Mouse (Mus musculus) kidney, adult 11 months (tissue): ENCODE measurements around the gene Abca2.

Experiments used
- DNase-seq: peaks from one replicate; pipeline ENCODE4 v3.0.0; 2022

Gene Abca2

DNA sequence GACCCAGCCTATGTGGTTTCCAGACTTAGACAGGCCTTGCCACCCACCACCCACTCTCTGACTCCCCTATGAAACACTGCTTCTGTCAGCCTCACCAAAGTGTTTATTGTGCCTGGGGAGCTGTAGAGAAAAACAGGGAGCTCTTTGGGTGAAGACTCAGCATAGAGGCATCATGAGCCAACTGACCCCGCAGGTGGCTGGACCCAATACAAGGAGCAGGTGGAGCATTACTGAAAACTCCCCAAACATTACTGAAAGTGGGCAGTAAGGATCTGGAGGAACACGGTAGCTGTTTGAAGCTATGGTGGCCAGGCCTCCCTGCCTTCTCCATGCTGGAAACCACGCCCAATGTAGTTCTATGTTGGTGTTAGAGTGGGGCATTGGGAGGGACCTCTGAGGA lies 35.1 kb downstream of the Abca2 start:
- DNase-seq: no peak

DNA sequence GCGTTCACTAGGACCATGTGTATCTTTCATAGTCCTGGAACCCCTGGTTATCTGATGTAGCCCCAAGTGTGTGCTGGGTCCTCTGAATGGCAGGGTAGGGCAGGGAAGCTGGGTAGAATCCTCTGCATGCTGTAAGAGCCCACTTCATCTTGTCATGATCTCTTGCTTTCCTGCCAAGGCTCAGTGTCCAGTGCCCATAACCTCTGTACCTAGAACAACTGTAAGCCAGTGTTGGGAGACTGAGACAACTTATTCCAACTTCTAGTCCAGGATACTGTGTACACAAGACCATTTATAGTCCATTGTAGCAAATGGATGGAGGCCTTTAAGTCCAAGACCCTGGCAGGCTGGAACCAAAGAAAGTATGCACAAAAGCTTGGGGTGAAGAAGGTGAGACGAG lies 36.8 kb downstream of the Abca2 start:
- no peak for DNase-seq

DNA sequence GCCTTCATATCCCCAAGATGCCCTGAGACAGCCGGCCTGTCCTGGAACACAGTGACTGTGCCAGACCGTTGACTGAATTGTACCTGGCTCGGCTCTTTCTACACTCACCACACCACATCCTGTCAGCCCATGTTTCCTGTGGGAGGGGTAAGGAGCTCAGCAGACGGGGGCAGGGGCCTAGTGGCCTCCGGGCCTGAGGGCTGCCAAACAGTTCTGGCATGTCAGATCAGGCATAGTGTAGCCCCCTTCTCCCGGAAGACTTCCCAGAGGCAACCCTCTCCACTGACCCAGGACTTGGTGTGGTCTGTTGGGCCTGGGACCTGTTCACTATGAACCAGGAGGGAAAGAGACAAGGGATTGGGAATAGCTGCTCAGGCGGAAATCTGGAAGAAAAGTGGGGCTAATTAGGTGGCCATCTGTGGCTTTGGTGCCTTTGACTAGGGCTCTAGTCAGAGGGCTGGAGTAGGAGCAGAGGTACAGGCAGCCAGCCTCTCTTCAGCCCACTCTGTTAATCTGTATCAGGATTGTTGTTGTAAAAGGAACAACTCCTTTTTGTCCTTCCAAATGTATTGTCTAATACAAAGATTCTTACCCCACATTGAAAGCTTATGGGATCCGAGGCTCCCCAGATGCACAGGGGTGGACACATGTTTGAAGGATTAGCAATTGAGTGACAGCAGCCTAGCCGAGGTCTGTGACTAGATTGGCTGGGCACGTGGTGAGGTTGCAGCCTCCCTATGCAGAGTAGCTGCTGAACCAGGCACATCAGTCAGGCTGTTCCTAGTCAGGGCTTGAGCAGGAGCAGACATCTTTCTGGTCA lies 37.5 kb downstream of the Abca2 start:
- DNase-seq: no peak

DNA sequence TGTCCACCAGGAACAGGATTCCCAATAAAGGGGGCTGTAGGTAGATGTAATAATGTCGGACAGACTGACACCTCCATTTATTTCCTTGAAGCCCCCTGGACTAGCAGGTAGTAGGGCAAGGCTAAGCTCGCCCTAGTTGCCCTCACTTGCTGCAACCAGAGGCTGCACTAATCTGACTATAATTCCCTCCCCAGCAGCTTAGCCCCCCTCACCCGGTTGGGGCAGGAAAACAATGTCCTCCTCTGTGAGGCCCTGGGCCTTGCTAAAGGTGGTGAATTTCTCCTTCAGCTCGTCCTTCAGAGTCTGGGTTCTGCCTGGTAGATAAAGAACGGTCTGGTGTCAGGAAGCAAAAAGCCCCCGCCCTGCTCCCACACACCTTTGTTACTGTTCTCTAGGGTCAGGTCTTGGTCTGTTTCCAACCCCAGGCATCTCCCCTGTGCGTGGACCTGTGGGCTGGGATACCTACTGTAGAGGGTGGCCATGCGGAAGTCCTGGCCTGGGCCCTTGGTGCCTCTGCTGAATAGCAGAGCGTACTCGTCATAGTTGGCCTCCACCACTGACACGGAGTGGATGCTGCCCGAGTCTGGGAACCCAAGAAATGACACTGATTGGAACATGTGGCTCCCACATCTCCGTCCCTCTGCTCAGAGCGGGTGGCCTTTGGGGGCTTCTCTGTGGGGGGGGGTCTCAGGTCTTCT lies 39.3 kb downstream of the Abca2 start:
- no peak for DNase-seq

DNA sequence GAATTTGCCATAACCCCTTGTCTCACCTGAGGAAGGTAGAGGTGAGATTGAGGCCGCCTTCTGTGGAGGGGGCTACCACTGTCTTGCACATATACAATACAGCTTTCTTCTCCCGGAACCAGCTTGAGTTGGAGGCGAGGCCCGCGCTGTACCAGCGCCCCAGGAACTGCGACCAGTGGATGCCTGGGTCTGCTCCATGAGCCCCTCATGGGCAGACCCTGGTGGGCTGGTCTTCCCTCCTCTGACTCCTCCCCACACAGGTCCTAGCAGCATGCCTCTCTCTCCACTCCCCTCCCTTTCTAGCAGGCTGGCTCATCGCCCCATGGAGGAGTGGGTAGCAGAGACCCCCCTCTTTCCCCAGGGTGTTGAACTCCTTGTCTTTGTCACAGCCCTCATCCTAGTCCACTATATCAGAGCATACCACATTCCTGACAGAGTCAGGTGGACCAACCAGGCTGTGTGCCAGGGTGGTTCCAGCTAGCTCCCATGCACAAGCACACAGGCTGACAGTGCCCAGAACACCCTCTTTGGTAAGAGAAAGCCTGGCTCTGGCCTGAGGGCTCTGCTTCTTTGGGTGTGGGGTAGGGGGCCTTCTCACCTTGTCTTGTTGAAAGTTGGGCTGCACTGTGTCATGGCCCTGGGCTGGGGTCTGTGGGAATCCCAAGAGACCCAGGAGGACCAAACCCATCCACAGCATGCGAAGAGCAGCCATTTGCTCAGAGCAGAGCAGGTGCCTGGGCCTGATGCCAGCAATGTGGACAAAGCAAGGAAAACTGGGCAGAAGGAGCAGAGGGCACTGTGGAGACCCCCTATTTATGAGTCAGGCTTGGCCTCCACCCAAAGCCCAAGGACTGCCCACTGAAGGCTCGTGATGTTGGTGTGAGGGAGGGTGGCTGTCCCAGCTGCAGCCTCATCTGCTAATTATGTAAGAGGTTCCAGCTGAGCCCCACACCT lies 40.7 kb downstream of the Abca2 start:
- peak; percentile 71 for DNase-seq

DNA sequence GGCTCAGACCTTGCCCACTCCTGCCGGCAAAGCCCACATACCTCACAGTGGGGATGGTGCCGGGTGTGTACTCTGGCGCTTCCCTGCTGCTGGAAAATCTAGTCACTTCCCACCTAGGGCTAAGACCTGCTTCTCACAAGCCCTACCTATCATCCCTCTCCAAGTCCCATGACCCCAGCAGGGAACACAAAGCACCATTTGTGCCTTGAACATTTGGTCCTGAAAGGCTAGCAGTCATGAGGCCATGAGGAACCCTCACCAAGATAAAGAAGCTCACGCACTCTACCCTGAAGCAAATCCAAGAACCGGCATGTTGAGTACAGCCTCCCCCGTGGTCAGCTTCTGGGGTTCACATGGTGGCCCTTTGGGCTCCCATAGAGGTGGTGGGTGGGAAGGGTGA lies 41.5 kb downstream of the Abca2 start, which contains the start of gene Ptgds:
Gene Ptgds, minus strand, starts transcription at position 78 of the 400 bp plus-strand sequence.
- no peak for DNase-seq

DNA sequence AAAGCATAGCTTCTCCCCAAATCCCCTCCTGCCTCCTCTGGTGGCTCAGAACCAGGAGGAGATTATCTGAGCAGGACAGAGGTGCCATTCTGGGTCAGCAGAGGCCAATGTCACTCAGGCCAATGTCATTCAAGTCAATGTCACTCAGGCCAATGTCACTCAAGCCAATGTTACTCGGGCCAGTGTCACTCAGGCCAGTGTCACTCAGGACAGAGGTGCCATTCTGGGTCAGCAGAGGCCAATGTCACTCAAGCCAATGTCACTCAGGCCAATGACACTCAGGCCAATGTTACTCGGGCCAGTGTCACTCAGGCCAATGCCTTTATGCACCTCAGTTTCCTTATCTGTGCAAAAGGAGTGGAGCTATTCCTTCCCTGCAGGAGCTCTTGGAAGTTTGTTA lies 44.0 kb downstream of the Abca2 start:
- DNase-seq: no peak

DNA sequence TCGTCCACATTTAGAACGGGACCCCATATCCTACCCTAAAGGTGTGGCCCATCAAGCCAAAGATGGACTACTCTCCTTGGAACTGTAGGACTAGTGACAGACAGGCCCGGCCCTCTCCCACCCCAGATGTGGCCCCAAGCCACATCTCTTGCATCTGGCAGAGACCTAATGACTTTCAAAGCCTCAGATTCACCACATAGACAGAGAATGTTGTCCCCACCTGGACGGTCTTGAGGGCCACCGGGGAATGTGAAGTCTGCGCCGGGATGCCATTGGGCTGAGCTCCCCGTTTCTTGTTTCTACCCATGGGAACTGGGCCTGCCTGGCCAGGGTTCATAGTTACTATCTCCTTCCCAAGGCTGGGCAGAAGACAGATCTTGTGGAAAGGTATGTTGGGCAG lies 49.0 kb downstream of the Abca2 start:
- no peak for DNase-seq

DNA sequence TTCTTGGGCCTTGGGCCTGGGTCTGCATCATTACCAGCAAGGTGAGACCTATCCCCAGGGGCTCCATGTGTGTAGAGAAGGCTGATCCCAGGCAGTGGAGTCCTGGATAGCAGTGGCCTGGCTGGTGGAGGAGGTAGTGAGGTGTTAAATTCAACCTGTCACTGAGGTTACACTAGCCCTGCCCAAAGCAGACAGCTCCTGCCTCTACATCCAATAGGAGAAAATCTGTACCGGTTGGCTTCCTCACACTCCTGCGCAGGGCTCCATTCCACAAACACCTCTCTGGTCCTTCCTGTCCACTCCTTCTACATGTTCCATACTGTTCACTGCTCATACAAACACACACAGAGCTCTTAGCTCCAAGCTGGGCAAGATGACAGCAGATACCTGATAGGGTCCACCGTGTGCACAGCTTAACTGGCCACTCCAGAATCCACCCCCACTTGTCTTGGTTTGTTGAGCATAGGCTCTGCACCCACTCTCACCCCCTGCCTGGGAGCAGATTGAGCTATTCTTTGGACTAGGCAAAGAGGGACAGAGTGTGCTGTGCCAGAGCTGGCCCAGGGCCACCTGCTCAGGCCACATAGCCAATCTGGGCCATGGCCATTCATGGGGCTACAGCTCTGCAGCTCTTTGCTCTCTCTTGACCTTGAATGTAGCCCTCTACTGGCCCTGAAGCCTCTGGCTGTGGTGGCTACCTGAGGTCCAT lies 49.6 kb downstream of the Abca2 start:
- DNase-seq: no peak

DNA sequence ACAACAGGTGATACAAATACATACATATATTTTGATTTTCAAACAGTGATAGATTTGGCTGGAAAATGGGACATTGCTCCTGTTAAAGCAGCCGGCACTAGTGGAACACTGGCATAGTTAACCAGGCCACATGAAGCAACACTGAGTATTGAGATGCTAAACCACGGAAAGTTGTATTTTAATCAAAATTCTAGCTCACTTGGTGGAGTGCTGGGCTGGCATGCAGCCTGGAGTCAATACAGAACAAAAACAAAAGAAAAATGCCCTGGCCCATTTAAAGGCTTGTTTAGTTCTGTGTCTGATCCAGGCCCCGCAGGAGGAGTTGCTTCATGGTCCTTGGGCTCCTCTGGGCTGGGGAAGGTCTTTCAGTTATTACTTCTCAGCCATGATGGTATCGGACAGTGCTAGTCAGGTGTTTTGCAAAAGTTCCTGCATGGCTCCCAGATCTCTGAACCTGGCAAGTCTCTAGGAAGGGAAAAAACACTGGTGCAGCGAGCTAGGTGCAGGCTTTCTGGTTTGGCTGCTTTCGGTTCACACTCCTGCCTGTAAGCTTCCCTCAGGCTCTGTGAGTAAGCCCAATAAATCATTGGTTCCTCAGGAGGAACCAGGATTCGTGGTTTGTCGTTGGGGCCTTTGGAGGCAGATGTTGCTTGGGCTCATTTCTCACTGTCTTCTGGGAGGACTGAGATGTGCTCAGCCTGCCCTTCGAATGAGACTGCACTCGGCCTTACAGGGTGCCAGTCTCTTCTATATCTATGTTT lies 51.2 kb downstream of the Abca2 start:
- no peak for DNase-seq

DNA sequence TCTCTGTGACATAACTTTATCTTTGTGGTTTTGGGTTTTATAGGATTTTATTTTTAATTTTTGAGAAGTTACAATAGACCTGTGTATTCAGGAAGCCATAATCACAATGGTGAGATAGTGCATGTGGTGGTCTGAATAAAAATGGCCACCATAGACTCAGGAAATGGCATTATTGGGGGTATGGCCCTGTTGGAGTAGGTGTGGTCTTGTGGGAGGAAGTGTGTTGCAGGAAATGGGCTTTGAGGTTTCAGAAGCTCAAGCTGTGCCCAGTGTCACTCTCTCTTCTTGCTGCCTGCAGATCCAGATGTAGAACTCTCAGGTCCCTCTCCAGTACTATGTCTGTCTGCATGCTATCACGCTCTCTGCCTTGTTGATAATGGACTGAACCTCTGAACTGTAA lies 52.0 kb downstream of the Abca2 start:
- DNase-seq: no peak

DNA sequence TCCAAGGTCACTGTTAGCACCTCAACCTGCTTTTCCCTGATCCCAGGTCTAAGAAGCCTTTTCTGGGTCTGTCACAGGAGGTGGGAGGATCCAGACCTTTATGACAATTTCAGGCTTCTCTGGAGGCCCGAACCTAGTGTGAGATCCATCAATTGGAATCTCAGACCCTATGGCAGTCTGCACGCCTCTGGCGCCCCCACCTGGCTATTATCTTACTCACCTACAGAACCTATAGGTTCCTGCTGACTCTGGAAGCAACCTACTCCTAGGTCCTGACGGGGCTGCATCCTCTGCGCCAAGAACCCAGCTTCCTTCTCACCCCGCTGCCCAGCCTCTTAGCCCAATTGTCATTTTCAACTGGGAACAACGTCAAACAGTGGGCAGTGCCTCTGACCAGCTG lies 54.5 kb downstream of the Abca2 start:
- DNase-seq: no peak

DNA sequence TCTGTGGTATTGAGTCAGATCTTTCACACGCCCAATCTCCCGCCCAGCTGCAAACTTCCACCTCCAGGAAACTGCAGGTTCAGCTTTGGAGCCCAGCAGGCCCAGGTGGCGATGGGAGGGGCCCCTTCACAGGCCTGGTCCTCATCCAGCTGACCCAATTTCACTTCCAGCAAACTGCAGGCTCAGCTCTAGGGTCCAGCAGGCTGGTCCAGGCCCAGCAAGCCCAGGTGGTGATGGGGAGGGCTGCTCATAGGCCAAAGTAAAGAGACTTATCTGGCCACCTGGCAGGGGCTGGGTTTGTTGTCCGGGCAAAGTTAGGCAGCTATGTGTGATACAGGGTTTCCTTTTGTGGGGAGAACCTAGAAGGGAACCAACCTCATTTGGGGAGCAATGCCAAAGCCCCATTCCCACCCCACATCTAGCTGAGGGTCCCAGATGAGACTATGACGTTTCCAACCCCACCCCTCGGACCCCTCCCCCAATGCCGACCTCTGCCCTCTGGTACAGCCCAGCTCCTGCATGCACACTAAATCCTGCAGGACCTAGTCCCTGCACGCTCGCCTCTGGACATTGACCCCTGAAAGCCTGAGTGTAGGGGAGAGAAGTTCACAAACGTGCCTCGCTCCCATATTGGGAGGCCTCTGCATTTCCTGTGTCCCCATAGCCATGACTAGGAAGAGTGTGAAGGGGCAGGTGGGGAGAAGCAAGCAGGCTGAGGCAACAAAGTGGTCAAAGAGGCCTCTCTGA lies 56.6 kb downstream of the Abca2 start:
- DNase-seq: peak; percentile 76

DNA sequence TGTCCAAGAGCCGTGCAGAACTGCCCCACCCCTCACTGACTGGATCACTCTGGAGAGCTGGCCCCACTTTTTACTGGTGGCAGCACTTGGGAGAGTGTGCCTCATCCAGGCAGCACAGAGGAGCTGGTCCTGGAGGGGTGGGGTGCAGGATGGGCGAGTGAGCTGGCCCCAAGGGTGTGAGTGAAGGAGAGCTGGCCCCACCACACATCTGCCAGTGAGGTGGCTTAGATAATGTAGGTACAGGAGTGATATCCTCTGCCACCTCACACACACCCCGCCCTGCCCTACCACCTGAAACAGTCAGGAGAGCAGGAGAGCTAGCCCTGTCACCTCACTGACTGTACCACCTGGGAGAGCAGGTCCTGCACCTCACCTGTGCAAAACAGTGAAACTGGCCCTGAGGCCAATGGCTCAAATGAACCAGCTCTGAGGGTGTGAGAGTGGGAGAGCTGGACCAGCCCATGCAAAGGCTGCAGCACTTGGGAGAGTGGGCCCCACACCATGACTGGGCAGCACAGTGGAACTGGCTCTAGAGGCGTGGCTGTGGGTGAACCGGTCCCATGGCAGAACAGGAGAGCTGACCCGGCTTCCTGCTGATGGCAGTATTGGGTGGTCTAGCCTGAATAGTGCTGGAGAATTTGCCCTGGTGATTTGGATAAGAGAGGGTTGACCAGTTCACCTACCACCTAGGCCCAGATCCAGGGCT lies 59.6 kb downstream of the Abca2 start:
- no peak for DNase-seq

DNA sequence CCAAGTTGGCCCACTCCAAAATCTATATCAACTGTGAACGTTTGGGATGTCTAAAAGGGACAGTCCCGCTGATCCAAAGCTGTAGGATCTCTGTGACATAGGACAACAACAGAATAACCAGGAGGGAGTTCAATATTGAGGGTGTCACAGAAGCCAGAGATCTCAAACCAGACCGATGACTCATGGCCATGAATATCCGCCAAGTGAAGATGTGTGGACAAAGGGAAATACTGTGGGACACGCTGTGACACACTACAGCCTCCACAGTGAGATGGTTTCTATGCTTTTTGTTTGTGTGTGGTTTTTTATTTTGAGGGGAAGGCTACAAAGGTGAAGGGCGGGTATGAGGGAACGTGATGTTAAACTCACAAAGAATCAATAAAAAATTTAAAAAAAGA lies 60.2 kb downstream of the Abca2 start:
- no peak for DNase-seq

DNA sequence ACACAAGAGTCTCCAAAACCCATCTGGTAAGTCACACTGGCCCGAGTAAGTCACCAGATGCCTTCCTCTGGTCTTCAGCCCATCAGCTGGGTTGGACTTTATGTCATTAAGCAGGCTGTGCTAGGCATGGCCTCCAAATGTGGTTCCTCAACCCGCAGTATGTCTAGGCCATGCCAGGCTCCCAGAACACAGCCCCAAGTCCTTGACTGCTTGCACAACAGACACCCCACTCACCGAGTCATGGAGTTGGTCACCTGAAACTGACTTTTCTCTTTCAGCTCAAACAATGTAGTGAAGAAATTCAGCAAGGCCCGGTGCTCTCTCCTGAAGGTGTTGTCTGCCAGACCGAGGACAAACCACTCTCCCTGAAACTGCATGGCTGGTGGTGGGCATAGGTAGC lies 64.5 kb downstream of the Abca2 start:
- DNase-seq: no peak

DNA sequence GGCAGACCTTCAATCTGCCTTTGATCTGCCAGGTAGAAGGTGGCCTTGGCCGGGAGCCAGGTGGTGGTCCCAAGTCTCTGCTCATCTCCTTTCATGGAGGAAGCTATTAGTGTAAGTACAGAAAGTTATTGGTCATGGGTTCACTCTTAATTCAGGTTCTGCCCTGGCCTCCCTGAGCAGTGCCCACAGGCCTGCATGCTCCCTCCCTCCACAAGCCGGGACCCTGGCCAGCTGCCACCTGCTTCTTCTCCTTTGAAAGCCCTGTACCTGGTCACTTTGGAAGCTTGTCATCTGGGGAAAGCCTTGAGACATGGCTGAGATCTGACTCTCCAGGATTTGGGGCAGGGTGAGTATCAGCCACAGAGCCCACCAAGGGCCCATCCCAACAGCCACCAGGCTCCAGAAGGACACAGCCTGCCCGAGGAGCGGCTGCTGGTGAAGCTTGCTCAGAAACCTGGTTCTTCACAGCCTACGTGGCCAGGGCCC lies 65.0 kb downstream of the Abca2 start, which contains the start of gene Lcn12:
Gene Lcn12, minus strand, starts transcription at position 436 of the 486 bp plus-strand sequence.
- no peak for DNase-seq

DNA sequence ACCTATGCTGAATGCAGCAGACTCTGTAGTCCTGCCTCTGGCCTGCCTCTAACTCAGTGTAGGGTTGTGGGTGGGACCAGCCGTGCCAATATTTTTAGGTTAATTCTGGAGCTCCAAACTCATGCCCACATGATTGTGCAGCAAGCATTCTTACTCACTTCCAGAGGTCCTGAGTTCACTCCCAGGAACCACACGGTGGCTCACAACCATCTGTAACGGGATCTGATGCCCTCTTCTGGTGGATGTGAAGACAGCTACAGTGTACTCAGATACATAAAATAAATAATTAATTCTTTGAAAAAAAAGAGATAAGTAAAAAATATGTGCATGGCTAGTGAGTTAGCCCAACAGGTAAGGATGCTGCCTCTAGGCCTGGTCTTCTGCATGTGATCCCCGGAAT lies 68.0 kb downstream of the Abca2 start:
- no peak for DNase-seq
